Comparison of ENCODE assay signal across 8 mouse cellular contexts in genomic region chr8:124661781-124662180, GRCm38 (mm10). TPM values are rescaled to one million over a fixed set of nuclear protein-coding genes. Genes with fewer than 3 reads are reported as not detected.
DNase-seq lines count a peak whose midpoint lies in the region; ATAC-seq and TF ChIP-seq lines count a peak whose summit lies in the region.

No protein-coding gene starts in this region.

- 45% methylated on average over 9 of the region's 9 CpGs for WGBS in kidney, adult 2 months
- 15% methylated on average over 9 of the region's 9 CpGs for WGBS in heart, embryonic 12.5 days
- 49% methylated on average over 9 of the region's 9 CpGs for WGBS in liver, embryonic 11.5 days
- WGBS in stomach, embryonic 14.5 days, result 22% methylated on average over 9 of the region's 9 CpGs

- no peak for DNase-seq in kidney, adult 2 months
- no peak for DNase-seq in kidney, adult 9 months
- peak; percentile 26 for DNase-seq in Muller cell, postnatal 12 days (ENCODE audit: inconsistent ontology term)
- no peak for DNase-seq in liver, embryonic 11.5 days (ENCODE audit: low spot score)
- no peak for DNase-seq in thymus, postnatal 10 days (ENCODE audit: low spot score in 2 of 2)

- no peaks in the 10 kb centered on the region for H3K36me3 ChIP-seq in kidney, adult 2 months (ENCODE audit: control insufficient read depth, insufficient read depth, low read length)
- H3K36me3 ChIP-seq in heart, embryonic 12.5 days, result peaks cover 1% of the 10 kb centered on the region; the same call in 1 of the 2 replicates
- H3K36me3 ChIP-seq in liver, embryonic 11.5 days (ENCODE audit: control insufficient read depth, insufficient read depth, low read length), result no peaks in the 10 kb centered on the region
- H3K36me3 ChIP-seq in stomach, embryonic 14.5 days (ENCODE audit: control insufficient read depth, insufficient read depth, low read length), result no peaks in the 10 kb centered on the region

- TF ChIP-seq CTCF in kidney, adult 2 months (conservative IDR thresholded peaks at IDR 0.05; ENCODE audit: insufficient read depth, insufficient read length, low read depth, low read length), result no peak

- H3K4me3 ChIP-seq in kidney, adult 2 months (ENCODE audit: insufficient read depth, low read depth, low read length), result peak overlapping the region; percentile 62
- H3K4me3 ChIP-seq in heart, embryonic 12.5 days, result peak overlapping the region; percentile 96
- H3K4me3 ChIP-seq in liver, embryonic 11.5 days (ENCODE audit: low read depth, low read length), result peak overlapping the region; percentile 81
- H3K4me3 ChIP-seq in stomach, embryonic 14.5 days (ENCODE audit: low read depth, low read length), result peak overlapping the region; percentile 90

- no peaks in the 10 kb centered on the region for H3K9me3 ChIP-seq in heart, embryonic 12.5 days (replicated peaks)
- no peaks in the 10 kb centered on the region for H3K9me3 ChIP-seq in liver, embryonic 11.5 days (ENCODE audit: control insufficient read depth, low read length)
- H3K9me3 ChIP-seq in stomach, embryonic 14.5 days (ENCODE audit: control insufficient read depth, low read depth, low read length), result no peaks in the 10 kb centered on the region

- no peak for ATAC-seq in heart, embryonic 12.5 days (ENCODE audit: insufficient number of reproducible peaks, low FRiP score)
- ATAC-seq in liver, embryonic 11.5 days (replicated peaks; ENCODE audit: low FRiP score), result no peak
- ATAC-seq in stomach, embryonic 14.5 days (ENCODE audit: insufficient number of reproducible peaks, insufficient read depth, low FRiP score, low read depth), result no peak
- no peak for ATAC-seq in granulocyte monocyte progenitor cell, adult 5-6 weeks (replicated peaks; ENCODE audit: poor library complexity, severe bottlenecking)

- no peaks in the 10 kb centered on the region for H3K27me3 ChIP-seq in kidney, adult 2 months (replicated peaks; ENCODE audit: control insufficient read depth, insufficient read depth, low read length)
- no peaks in the 10 kb centered on the region for H3K27me3 ChIP-seq in heart, embryonic 12.5 days (replicated peaks)
- H3K27me3 ChIP-seq in liver, embryonic 11.5 days (replicated peaks; ENCODE audit: control insufficient read depth, insufficient read depth, low read length), result no peaks in the 10 kb centered on the region
- no peaks in the 10 kb centered on the region for H3K27me3 ChIP-seq in stomach, embryonic 14.5 days (ENCODE audit: control insufficient read depth, insufficient read depth, low read length)

- peak overlapping the region; percentile 79 for H3K4me2 ChIP-seq in heart, embryonic 12.5 days
- H3K4me2 ChIP-seq in liver, embryonic 11.5 days, result peak overlapping the region; percentile 74
- peak overlapping the region; percentile 84 for H3K4me2 ChIP-seq in stomach, embryonic 14.5 days (replicated peaks; ENCODE audit: low read depth, low read length)

- H3K4me1 ChIP-seq in kidney, adult 2 months (ENCODE audit: control insufficient read depth, insufficient read depth, low read length), result peaks cover 14% of the 10 kb centered on the region; the same call in 1 of the 2 replicates
- H3K4me1 ChIP-seq in heart, embryonic 12.5 days (replicated peaks), result peaks cover 48% of the 10 kb centered on the region
- H3K4me1 ChIP-seq in liver, embryonic 11.5 days (replicated peaks; ENCODE audit: control insufficient read depth, insufficient read depth, low read length), result peaks cover 41% of the 10 kb centered on the region
- peaks cover 30% of the 10 kb centered on the region for H3K4me1 ChIP-seq in stomach, embryonic 14.5 days (ENCODE audit: control insufficient read depth, insufficient read depth, low read length)

- H3K9ac ChIP-seq in heart, embryonic 12.5 days, result peak overlapping the region; percentile 98
- H3K9ac ChIP-seq in liver, embryonic 11.5 days (ENCODE audit: low read depth, low read length), result peak overlapping the region; percentile 0; the same call in 1 of the 2 replicates
- peak overlapping the region; percentile 92 for H3K9ac ChIP-seq in stomach, embryonic 14.5 days (replicated peaks; ENCODE audit: low read depth, low read length)

- H3K27ac ChIP-seq in kidney, adult 2 months (ENCODE audit: insufficient read depth, low read depth, low read length), result peak overlapping the region; percentile 6; the same call in 1 of the 2 replicates
- peak overlapping the region; percentile 92 for H3K27ac ChIP-seq in heart, embryonic 12.5 days (ENCODE audit: poor library complexity, severe bottlenecking)
- H3K27ac ChIP-seq in liver, embryonic 11.5 days (ENCODE audit: low read depth, low read length), result no peak overlapping the region
- H3K27ac ChIP-seq in stomach, embryonic 14.5 days (ENCODE audit: low read length), result no peak overlapping the region; the same call in 1 of the 2 replicates

- no peak for TF ChIP-seq POLR2A in kidney, adult 2 months (IDR thresholded peaks at IDR 0.05; ENCODE audit: low read depth, low read length)

RNA-seq across cellular contexts. Expression of gene 2310022B05Rik, which starts 1.4 kb away (rescaled TPM):
- 44.4 and 47.9 TPM in 2 replicates for polyA plus RNA-seq in kidney, adult 2 months (2012; rRNA removed)
- polyA plus RNA-seq in heart, embryonic 12.5 days (2016; fragmentation: Nextera tagmentation; extraction: Ambion mirVana), result 49.1 and 52.5 TPM in 2 replicates
- polyA plus RNA-seq in liver, embryonic 11.5 days (2014; fragmentation: Nextera tagmentation; extraction: Ambion mirVana), result 16.3 and 17.5 TPM in 2 replicates
- polyA plus RNA-seq in stomach, embryonic 14.5 days (2014; fragmentation: Nextera tagmentation; extraction: Ambion mirVana), result 40.3 and 41.6 TPM in 2 replicates
- total RNA-seq in granulocyte monocyte progenitor cell, adult 5-6 weeks (2014; fragmentation: Nextera tagmentation), result 9.6 and 10.7 TPM in 2 replicates
- 1.2 and 1.4 TPM in 2 replicates for total RNA-seq in granulocyte monocyte progenitor cell, adult 5-6 weeks (2017)

Comparison
In these comparisons a context has a peak if more than half of its experiments do, and no peak if none do; other contexts are left out.
1. H3K27ac ChIP-seq: peak in kidney, adult 2 months (single experiment) and heart, embryonic 12.5 days (single experiment); none in liver, embryonic 11.5 days (single experiment) and stomach, embryonic 14.5 days (single experiment).
2. H3K9ac ChIP-seq: peak in every context shown above with its lines; median percentile 98 in heart, embryonic 12.5 days; 92 in stomach, embryonic 14.5 days; 0 in liver, embryonic 11.5 days.
3. Peak in every context shown above with its lines, with median percentiles within 50 percentile points of each other: H3K4me3 ChIP-seq and H3K4me2 ChIP-seq.